Mouse (Mus musculus): ENCODE measurements around the gene Pip5k1b. TPM values are rescaled to one million over a fixed set of nuclear protein-coding genes. Genes with fewer than 3 reads are reported as not detected.

The Pip5k1b gene
- polyA plus RNA-seq, 1 experiment from 2014 or later, result 5.6 TPM

- Histone ChIP-seq H3K4me1 (replicated peaks; ENCODE audit: control insufficient read depth, insufficient read depth, low read length) (peaks cover 8% of the 10 kb centered on the region), H3K9ac (ENCODE audit: low read depth, low read length) (peak overlapping the region; percentile 90), H3K4me2 (peak overlapping the region; percentile 88), H3K27ac (ENCODE audit: low read depth, low read length) (peak overlapping the region; percentile 97), H3K9me3 (ENCODE audit: control insufficient read depth, low read length) (no peaks in the 10 kb centered on the region; the same call in 1 of the 2 replicates), H3K27me3 (replicated peaks; ENCODE audit: control insufficient read depth, insufficient read depth, low read length) (no peaks in the 10 kb centered on the region), H3K36me3 (ENCODE audit: control insufficient read depth, insufficient read depth, low read length) (peaks cover 8% of the 10 kb centered on the region), H3K4me3 (ENCODE audit: low read depth, low read length) (peak overlapping the region; percentile 67)
- under 1% methylated on average over 78 of the region's 78 CpGs for WGBS
- DNase-seq (ENCODE audit: low spot score) (peak; percentile 88), ATAC-seq (replicated peaks; ENCODE audit: low FRiP score) (peak; percentile 80)
Observed at GRCm38 (mm10) chr19:24279706-24280600, 275.7 kb downstream of the Pip5k1b start.

- H3K9me3 ChIP-seq (ENCODE audit: control insufficient read depth, low read length), result no peaks in the 10 kb centered on the region; the same call in 1 of the 2 replicates
- H3K4me3 ChIP-seq (ENCODE audit: low read depth, low read length), result peak overlapping the region; percentile 67
- H3K4me1 ChIP-seq (replicated peaks; ENCODE audit: control insufficient read depth, insufficient read depth, low read length), result peaks cover 13% of the 10 kb centered on the region
- peak overlapping the region; percentile 90 for H3K9ac ChIP-seq (ENCODE audit: low read depth, low read length)
- ATAC-seq (replicated peaks; ENCODE audit: low FRiP score) (no peak), DNase-seq (ENCODE audit: low spot score) (no peak)
- 85% methylated on average over 15 of the region's 15 CpGs for WGBS
- peak overlapping the region; percentile 88 for H3K4me2 ChIP-seq
- H3K27me3 ChIP-seq (replicated peaks; ENCODE audit: control insufficient read depth, insufficient read depth, low read length), result no peaks in the 10 kb centered on the region
- peaks cover 8% of the 10 kb centered on the region for H3K36me3 ChIP-seq (ENCODE audit: control insufficient read depth, insufficient read depth, low read length)
- H3K27ac ChIP-seq (ENCODE audit: low read depth, low read length), result peak overlapping the region; percentile 97
Observed at GRCm38 (mm10) chr19:24278859-24279258, 276.8 kb downstream of the Pip5k1b start.

- H3K27ac ChIP-seq (ENCODE audit: low read depth, low read length), result peak overlapping the region; percentile 53; the same call in 1 of the 2 replicates
- H3K4me1 ChIP-seq (replicated peaks; ENCODE audit: control insufficient read depth, insufficient read depth, low read length), result peaks cover 15% of the 10 kb centered on the region
- DNase-seq (ENCODE audit: low spot score), result no peak
- ATAC-seq (replicated peaks; ENCODE audit: low FRiP score), result peak; percentile 69
- peak overlapping the region; percentile 34 for H3K4me2 ChIP-seq
- H3K9ac ChIP-seq (ENCODE audit: low read depth, low read length), result no peak overlapping the region
- H3K27me3 ChIP-seq (replicated peaks; ENCODE audit: control insufficient read depth, insufficient read depth, low read length), result no peaks in the 10 kb centered on the region
- H3K36me3 ChIP-seq (ENCODE audit: control insufficient read depth, insufficient read depth, low read length), result peaks cover 21% of the 10 kb centered on the region
- no peaks in the 10 kb centered on the region; the same call in 1 of the 2 replicates for H3K9me3 ChIP-seq (ENCODE audit: control insufficient read depth, low read length)
- 48% methylated on average over 3 of the region's 3 CpGs for WGBS
- H3K4me3 ChIP-seq (ENCODE audit: low read depth, low read length), result no peak overlapping the region
Observed at GRCm38 (mm10) chr19:24274281-24274680, 281.4 kb downstream of the Pip5k1b start.

- Histone ChIP-seq H3K27ac (ENCODE audit: low read depth, low read length) (no peak overlapping the region; the same call in 1 of the 2 replicates), H3K4me1 (replicated peaks; ENCODE audit: control insufficient read depth, insufficient read depth, low read length) (peaks cover 14% of the 10 kb centered on the region), H3K4me3 (ENCODE audit: low read depth, low read length) (no peak overlapping the region), H3K9me3 (ENCODE audit: control insufficient read depth, low read length) (no peaks in the 10 kb centered on the region), H3K27me3 (replicated peaks; ENCODE audit: control insufficient read depth, insufficient read depth, low read length) (no peaks in the 10 kb centered on the region), H3K4me2 (peak overlapping the region; percentile 30; the same call in 1 of the 2 replicates), H3K9ac (ENCODE audit: low read depth, low read length) (no peak overlapping the region), H3K36me3 (ENCODE audit: control insufficient read depth, insufficient read depth, low read length) (peaks cover 28% of the 10 kb centered on the region)
- DNase-seq (ENCODE audit: low spot score) (peak; percentile 69), ATAC-seq (replicated peaks; ENCODE audit: low FRiP score) (peak; percentile 72)
- 44% methylated on average over 16 of the region's 16 CpGs for WGBS
Observed at GRCm38 (mm10) chr19:24271746-24272426, 283.8 kb downstream of the Pip5k1b start.

GRCm38 (mm10) chr19:24271326-24271725, 284.3 kb downstream of the Pip5k1b start:
- Histone ChIP-seq H3K4me1 (replicated peaks; ENCODE audit: control insufficient read depth, insufficient read depth, low read length) (peaks cover 14% of the 10 kb centered on the region), H3K27me3 (replicated peaks; ENCODE audit: control insufficient read depth, insufficient read depth, low read length) (no peaks in the 10 kb centered on the region), H3K36me3 (ENCODE audit: control insufficient read depth, insufficient read depth, low read length) (peaks cover 28% of the 10 kb centered on the region), H3K9me3 (ENCODE audit: control insufficient read depth, low read length) (no peaks in the 10 kb centered on the region), H3K4me2 (peak overlapping the region; percentile 30; the same call in 1 of the 2 replicates), H3K4me3 (ENCODE audit: low read depth, low read length) (no peak overlapping the region), H3K27ac (ENCODE audit: low read depth, low read length) (no peak overlapping the region), H3K9ac (ENCODE audit: low read depth, low read length) (no peak overlapping the region)
- no peak for DNase-seq (ENCODE audit: low spot score)
- ATAC-seq (replicated peaks; ENCODE audit: low FRiP score), result peak; percentile 55
- 54% methylated on average over 7 of the region's 7 CpGs for WGBS

GRCm38 (mm10) chr19:24268531-24268930, 287.1 kb downstream of the Pip5k1b start:
- Histone ChIP-seq H3K27me3 (replicated peaks; ENCODE audit: control insufficient read depth, insufficient read depth, low read length) (no peaks in the 10 kb centered on the region), H3K4me1 (replicated peaks; ENCODE audit: control insufficient read depth, insufficient read depth, low read length) (peaks cover 5% of the 10 kb centered on the region; the same call in 1 of the 2 replicates), H3K4me2 (no peak overlapping the region), H3K9ac (ENCODE audit: low read depth, low read length) (no peak overlapping the region), H3K9me3 (ENCODE audit: control insufficient read depth, low read length) (no peaks in the 10 kb centered on the region), H3K36me3 (ENCODE audit: control insufficient read depth, insufficient read depth, low read length) (peaks cover 29% of the 10 kb centered on the region), H3K4me3 (ENCODE audit: low read depth, low read length) (no peak overlapping the region), H3K27ac (ENCODE audit: low read depth, low read length) (no peak overlapping the region)
- no peak for ATAC-seq (replicated peaks; ENCODE audit: low FRiP score)
- WGBS, result 80% methylated on average over 4 of the region's 4 CpGs
- DNase-seq (ENCODE audit: low spot score), result no peak

GRCm38 (mm10) chr19:24266046-24266830, 289.4 kb downstream of the Pip5k1b start:
- peak overlapping the region; percentile 77 for H3K27ac ChIP-seq (ENCODE audit: low read depth, low read length)
- no peaks in the 10 kb centered on the region for H3K27me3 ChIP-seq (replicated peaks; ENCODE audit: control insufficient read depth, insufficient read depth, low read length)
- H3K9ac ChIP-seq (ENCODE audit: low read depth, low read length), result no peak overlapping the region
- no peak for DNase-seq (ENCODE audit: low spot score)
- H3K4me1 ChIP-seq (replicated peaks; ENCODE audit: control insufficient read depth, insufficient read depth, low read length), result peaks cover 3% of the 10 kb centered on the region; the same call in 1 of the 2 replicates
- no peaks in the 10 kb centered on the region for H3K9me3 ChIP-seq (ENCODE audit: control insufficient read depth, low read length)
- H3K4me3 ChIP-seq (ENCODE audit: low read depth, low read length), result no peak overlapping the region
- ATAC-seq (replicated peaks; ENCODE audit: low FRiP score), result no peak; the same call in 1 of the 2 replicates
- 77% methylated on average over 7 of the region's 7 CpGs for WGBS
- H3K4me2 ChIP-seq, result no peak overlapping the region
- H3K36me3 ChIP-seq (ENCODE audit: control insufficient read depth, insufficient read depth, low read length), result peaks cover 35% of the 10 kb centered on the region

GRCm38 (mm10) chr19:24264991-24265390, 290.7 kb downstream of the Pip5k1b start:
- Histone ChIP-seq H3K4me3 (ENCODE audit: low read depth, low read length) (no peak overlapping the region), H3K27ac (ENCODE audit: low read depth, low read length) (no peak overlapping the region), H3K36me3 (ENCODE audit: control insufficient read depth, insufficient read depth, low read length) (peaks cover 23% of the 10 kb centered on the region), H3K9ac (ENCODE audit: low read depth, low read length) (no peak overlapping the region), H3K4me1 (replicated peaks; ENCODE audit: control insufficient read depth, insufficient read depth, low read length) (peaks cover 3% of the 10 kb centered on the region; the same call in 1 of the 2 replicates), H3K4me2 (no peak overlapping the region), H3K9me3 (ENCODE audit: control insufficient read depth, low read length) (no peaks in the 10 kb centered on the region), H3K27me3 (replicated peaks; ENCODE audit: control insufficient read depth, insufficient read depth, low read length) (no peaks in the 10 kb centered on the region)
- WGBS, result 47% methylated on average over 7 of the region's 7 CpGs
- peak; percentile 61 for DNase-seq (ENCODE audit: low spot score)
- ATAC-seq (replicated peaks; ENCODE audit: low FRiP score), result peak; percentile 70
